Mouse (Mus musculus) adrenal gland, postnatal 10 days (tissue): ENCODE measurements around the gene Ubqln4. TPM values are rescaled to one million over a fixed set of nuclear protein-coding genes. Genes with fewer than 3 reads are reported as not detected.
"Not testable (repeated sequence)": the region's sequence is repeated elsewhere in the genome, so short reads cannot be mapped to it uniquely, and the experiment has no call there.

Source experiments
- DNase-seq: peaks from one replicate; pipeline ENCODE4 v3.0.0; 2021; ENCODE audit warnings: mixed read lengths
- total RNA-seq, 2 experiments: library from RNA; stranded (reverse); gene quantifications; 2 replicates each; pipeline ENCODE4 v1.2.3; 2021

Gene Ubqln4
- total RNA-seq, 2 experiments from 2014 or later = 63.9 to 73.1 TPM

GRCm38 (mm10) chr3:88566116-88566515, 12.6 kb downstream of the Ubqln4 start:
- no peak for DNase-seq

- DNase-seq = no peak
Observed at GRCm38 (mm10) chr3:88566536-88567061, 13.0 kb downstream of the Ubqln4 start.

- DNase-seq = peak; percentile 61
Observed at GRCm38 (mm10) chr3:88567892-88568291, 14.3 kb downstream of the Ubqln4 start.

- no peak for DNase-seq
Observed at GRCm38 (mm10) chr3:88568615-88569014, 15.1 kb downstream of the Ubqln4 start.

GRCm38 (mm10) chr3:88569093-88569492, 15.5 kb downstream of the Ubqln4 start:
- DNase-seq = no peak

- DNase-seq = no peak
Observed at GRCm38 (mm10) chr3:88569694-88570093, 16.1 kb downstream of the Ubqln4 start.

- no peak for DNase-seq
Observed at GRCm38 (mm10) chr3:88570341-88570740, 16.8 kb downstream of the Ubqln4 start.

GRCm38 (mm10) chr3:88571856-88572255, 18.3 kb downstream of the Ubqln4 start:
- DNase-seq = no peak

- no peak for DNase-seq
Observed at GRCm38 (mm10) chr3:88572835-88573234, 19.3 kb downstream of the Ubqln4 start.

GRCm38 (mm10) chr3:88573810-88574209, 20.3 kb downstream of the Ubqln4 start:
- DNase-seq = no peak

- DNase-seq = no peak
Observed at GRCm38 (mm10) chr3:88575540-88575939, 22.0 kb downstream of the Ubqln4 start, which contains the start of gene Ssr2. Gene Ssr2 (plus strand): TSS chr3:88575876.

- not testable (repeated sequence) for DNase-seq
Observed at GRCm38 (mm10) chr3:88577846-88578245, 24.3 kb downstream of the Ubqln4 start.

GRCm38 (mm10) chr3:88578498-88579424, 25.2 kb downstream of the Ubqln4 start:
- no peak for DNase-seq

- peak; percentile 86 for DNase-seq
Observed at GRCm38 (mm10) chr3:88579454-88580117, 26.0 kb downstream of the Ubqln4 start.

- DNase-seq = no peak
Observed at GRCm38 (mm10) chr3:88585769-88586168, 32.2 kb downstream of the Ubqln4 start.

- DNase-seq = no peak
Observed at GRCm38 (mm10) chr3:88586640-88587039, 33.1 kb downstream of the Ubqln4 start.

- no peak for DNase-seq
Observed at GRCm38 (mm10) chr3:88590246-88590645, 36.7 kb downstream of the Ubqln4 start.

GRCm38 (mm10) chr3:88591044-88591443, 37.5 kb downstream of the Ubqln4 start:
- no peak for DNase-seq

GRCm38 (mm10) chr3:88591950-88592731, 38.6 kb downstream of the Ubqln4 start:
- DNase-seq = peak; percentile 53

GRCm38 (mm10) chr3:88592942-88593576, 39.5 kb downstream of the Ubqln4 start:
- DNase-seq = no peak

- no peak for DNase-seq
Observed at GRCm38 (mm10) chr3:88593893-88594580, 40.5 kb downstream of the Ubqln4 start.
